Mouse (Mus musculus) myocyte (in vitro differentiated cells): ENCODE measurements around the gene Fkrp. TPM values are rescaled to one million over a fixed set of nuclear protein-coding genes. Genes with fewer than 3 reads are reported as not detected.

Experiments
- H3K27me3 ChIP-seq: one replicate; pipeline ENCODE4 v1.6.1; 2011; ENCODE audit not compliant: control insufficient read depth, insufficient read depth, insufficient read length
- H3K36me3 ChIP-seq: one replicate; pipeline ENCODE4 v1.6.1; 2011; ENCODE audit not compliant: control insufficient read depth, insufficient read depth
- H3K4me2 ChIP-seq: one replicate; pipeline ENCODE4 v1.6.1; 2011; ENCODE audit warnings: low read depth, control low read depth
- H3K4me3 ChIP-seq: one replicate; pipeline ENCODE4 v1.5.1; 2011; ENCODE audit warnings: mild to moderate bottlenecking, control low read depth, moderate library complexity
- H3K79me2 ChIP-seq: one replicate; pipeline ENCODE4 v1.6.1; 2011; ENCODE audit not compliant: control insufficient read depth, insufficient read depth
- H3ac ChIP-seq: one replicate; pipeline ENCODE4 v1.6.1; 2011; ENCODE audit not compliant: control insufficient read depth, insufficient read length
- CEBPB ChIP-seq: IDR thresholded peaks from 2 replicates; pipeline ENCODE4 v1.6.1; 2011; ENCODE audit warnings: mild to moderate bottlenecking, moderate library complexity; ENCODE audit not compliant: poor library complexity, insufficient read depth, severe bottlenecking
- E2F4 ChIP-seq: IDR thresholded peaks from one replicate; pipeline ENCODE4 v1.6.1; 2011; ENCODE audit warnings: mild to moderate bottlenecking, control low read depth, moderate library complexity; ENCODE audit not compliant: insufficient read depth
- MAX ChIP-seq: IDR thresholded peaks from one replicate; pipeline ENCODE4 v1.6.1; 2011; ENCODE audit warnings: low read depth, mild to moderate bottlenecking, control low read depth
- MYOD1 ChIP-seq, 3 experiments: IDR thresholded peaks; one replicate each; pipeline ENCODE4 v1.6.1; 2011; ENCODE audit warnings: control low read depth in 2 of 3, low read depth in 2 of 3, mild to moderate bottlenecking in 2 of 3, moderate library complexity in 1 of 3; ENCODE audit not compliant: insufficient read length in 2 of 3, control insufficient read depth in 1 of 3
- MYOG ChIP-seq, 3 experiments: IDR thresholded peaks; one replicate each; pipeline ENCODE4 v1.6.1; 2011; ENCODE audit warnings: control low read depth in 2 of 3, low read depth in 2 of 3, mild to moderate bottlenecking in 2 of 3; ENCODE audit not compliant: insufficient read length in 2 of 3, control insufficient read depth in 1 of 3, insufficient read depth in 1 of 3
- POLR2A ChIP-seq: IDR thresholded peaks from one replicate; pipeline ENCODE4 v1.6.1; 2011; ENCODE audit warnings: low read depth, mild to moderate bottlenecking, control low read depth, moderate library complexity; ENCODE audit not compliant: insufficient read length
- POLR2AphosphoS2 ChIP-seq: IDR thresholded peaks from one replicate; pipeline ENCODE4 v1.6.1; 2011; ENCODE audit warnings: low read depth, control low read depth; ENCODE audit not compliant: insufficient read length
- REST ChIP-seq: IDR thresholded peaks from one replicate; pipeline ENCODE4 v1.6.1; 2011; ENCODE audit warnings: mild to moderate bottlenecking, control low read depth, moderate library complexity; ENCODE audit not compliant: insufficient read depth, insufficient read length
- SRF ChIP-seq: IDR thresholded peaks from one replicate; pipeline ENCODE4 v1.6.1; 2011; ENCODE audit warnings: low read depth; ENCODE audit not compliant: control insufficient read depth, insufficient read length
- TCF12 ChIP-seq: IDR thresholded peaks from one replicate; pipeline ENCODE4 v1.6.1; 2011; ENCODE audit warnings: mild to moderate bottlenecking, control low read depth; ENCODE audit not compliant: poor library complexity, insufficient read depth, severe bottlenecking
- TCF3 ChIP-seq: IDR thresholded peaks from one replicate; pipeline ENCODE4 v1.6.1; 2011; ENCODE audit warnings: low read depth, control low read depth; ENCODE audit not compliant: insufficient read length
- USF1 ChIP-seq: IDR thresholded peaks from one replicate; pipeline ENCODE4 v1.6.1; 2011; ENCODE audit warnings: low read depth, mild to moderate bottlenecking, control low read depth, moderate library complexity
- polyA plus RNA-seq: library from polyadenylated mRNA; unstranded; fragments of >200 nt; fragmentation: generic; extraction: Trizol; gene quantifications from one replicate; pipeline ENCODE4 v1.2.1, GENCODE M21; 2012; ENCODE audit warnings: missing spikeins

The Fkrp gene
- polyA plus RNA-seq, 1 experiment: 26.7 TPM

- Histone ChIP-seq H3K4me3 (peak overlapping the region; percentile 97), H3K36me3 (peaks cover 4% of the 10 kb centered on the region), H3K79me2 (peaks cover 50% of the 10 kb centered on the region), H3ac (peak overlapping the region; percentile 61), H3K27me3 (no peaks in the 10 kb centered on the region), H3K4me2 (peak overlapping the region; percentile 75)
- TF ChIP-seq TCF3 (no peak), CEBPB (no peak), MAX (no peak), REST (no peak), POLR2A (no peak), MYOG (IDR thresholded peaks at IDR 0.05; ENCODE audit: control insufficient read depth in 1 of 3, insufficient read depth in 1 of 3, insufficient read length in 2 of 3, low read depth in 2 of 3) (no peak), USF1 (no peak), E2F4 (no peak), MYOD1 (IDR thresholded peaks at IDR 0.05; ENCODE audit: control insufficient read depth in 1 of 3, insufficient read length in 2 of 3, low read depth in 2 of 3) (no peak), SRF (no peak), POLR2AphosphoS2 (no peak), TCF12 (no peak)
Measured at GRCm38 (mm10) chr7:16781555-16781815, 35.0 kb downstream of the Fkrp start.

DNA sequence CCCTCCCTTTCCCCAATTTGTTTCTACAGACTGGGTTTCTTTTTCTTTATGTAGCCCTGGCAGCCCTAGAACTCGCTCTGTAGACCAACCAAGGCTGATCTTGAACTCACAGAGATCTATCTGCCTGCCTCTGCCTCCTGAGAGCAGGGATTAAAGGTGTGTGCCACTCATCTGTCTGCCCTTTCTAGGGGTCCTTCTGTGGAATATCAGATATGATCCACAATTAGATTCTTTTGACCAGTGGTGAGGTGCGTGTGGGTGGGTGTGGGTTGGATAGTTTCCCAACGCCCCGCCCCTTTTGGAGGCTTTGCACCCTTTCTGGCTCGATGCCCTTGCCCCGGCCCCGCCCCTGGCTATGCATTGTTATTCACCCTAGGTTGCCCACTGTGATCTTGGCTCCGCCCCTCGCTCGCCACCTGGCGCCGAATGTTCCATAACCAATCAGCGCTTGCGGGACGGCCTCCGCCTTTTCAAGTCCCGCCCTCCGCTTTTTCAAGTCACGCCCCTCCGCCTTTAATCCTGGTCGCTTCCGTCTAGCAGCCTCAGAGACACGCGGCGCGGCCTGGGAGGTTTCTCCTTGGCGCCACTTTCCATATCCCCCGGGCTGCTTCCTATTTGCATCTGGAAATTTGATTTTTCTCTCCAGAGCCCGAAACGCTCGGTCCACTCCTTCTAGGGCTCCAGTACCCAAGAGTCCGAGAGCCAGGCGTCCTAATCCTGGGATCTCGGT lies 35.5 kb downstream of the Fkrp start, which contains the start of gene Slc1a5:
Gene Slc1a5, plus strand, starts transcription at position 516 of the 730 bp plus-strand sequence.
- no peaks in the 10 kb centered on the region for H3K27me3 ChIP-seq
- H3K4me3 ChIP-seq: peak within 1 kb of the TSS; percentile 97
- TF ChIP-seq USF1: no peak
- TF ChIP-seq POLR2AphosphoS2: peak; percentile 86
- TF ChIP-seq TCF12: no peak
- TF ChIP-seq SRF: no peak
- TF ChIP-seq TCF3: no peak
- peak; percentile 26 for TF ChIP-seq E2F4
- no peak for TF ChIP-seq REST
- TF ChIP-seq MYOG (IDR thresholded peaks at IDR 0.05; ENCODE audit: control insufficient read depth in 1 of 3, insufficient read depth in 1 of 3, insufficient read length in 2 of 3, low read depth in 2 of 3): peak in 1 of 3 experiments; percentile 20
- peak; percentile 83 for TF ChIP-seq POLR2A
- TF ChIP-seq MYOD1 (IDR thresholded peaks at IDR 0.05; ENCODE audit: control insufficient read depth in 1 of 3, insufficient read length in 2 of 3, low read depth in 2 of 3): peak in 1 of 3 experiments; percentile 40
- no peak for TF ChIP-seq CEBPB
- no peak for TF ChIP-seq MAX
- H3K36me3 ChIP-seq: no peaks in the 10 kb centered on the region
- H3ac ChIP-seq: peak within 1 kb of the TSS; percentile 61
- H3K79me2 ChIP-seq: peaks cover 45% of the 10 kb centered on the region
- peak within 1 kb of the TSS; percentile 75 for H3K4me2 ChIP-seq

GRCm38 (mm10) chr7:16780076-16780475 lies 36.5 kb downstream of the Fkrp start:
- TF ChIP-seq MAX (no peak), MYOD1 (IDR thresholded peaks at IDR 0.05; ENCODE audit: control insufficient read depth in 1 of 3, insufficient read length in 2 of 3, low read depth in 2 of 3) (no peak), CEBPB (no peak), TCF12 (no peak), POLR2A (no peak), TCF3 (no peak), REST (no peak), SRF (no peak), MYOG (IDR thresholded peaks at IDR 0.05; ENCODE audit: control insufficient read depth in 1 of 3, insufficient read depth in 1 of 3, insufficient read length in 2 of 3, low read depth in 2 of 3) (no peak), USF1 (no peak), E2F4 (no peak), POLR2AphosphoS2 (no peak)
- Histone ChIP-seq H3ac (no peak overlapping the region), H3K36me3 (no peaks in the 10 kb centered on the region)

DNA sequence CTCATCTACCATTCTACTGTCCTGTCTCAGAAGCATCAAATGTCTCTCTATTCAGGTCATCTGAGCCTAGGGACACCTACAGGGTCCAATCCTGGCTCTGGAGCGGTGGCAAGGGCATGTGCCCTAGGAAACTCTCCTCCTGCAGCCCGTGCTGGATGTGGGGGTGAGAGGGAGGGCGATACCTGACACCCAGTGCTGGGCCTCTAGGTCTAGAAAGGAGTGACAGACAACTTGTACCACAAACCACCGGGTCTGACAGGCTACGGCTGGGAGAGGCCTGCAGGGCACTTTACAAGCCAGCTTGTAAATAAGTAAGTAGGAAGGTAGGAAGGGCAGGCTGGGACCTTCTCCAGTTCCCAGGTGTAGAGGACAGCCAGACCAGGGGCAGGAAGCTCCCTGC lies 40.6 kb downstream of the Fkrp start:
- Histone ChIP-seq H3K36me3 (no peaks in the 10 kb centered on the region), H3K27me3 (no peaks in the 10 kb centered on the region), H3K79me2 (no peaks in the 10 kb centered on the region), H3K4me3 (no peak overlapping the region), H3ac (no peak overlapping the region), H3K4me2 (no peak overlapping the region)
- no peak for TF ChIP-seq REST
- TF ChIP-seq CEBPB: no peak
- TF ChIP-seq MYOD1 (IDR thresholded peaks at IDR 0.05; ENCODE audit: control insufficient read depth in 1 of 3, insufficient read length in 2 of 3, low read depth in 2 of 3): no peak
- TF ChIP-seq USF1: no peak
- no peak for TF ChIP-seq TCF12
- no peak for TF ChIP-seq SRF
- TF ChIP-seq POLR2A: no peak
- TF ChIP-seq E2F4: no peak
- no peak for TF ChIP-seq MYOG (IDR thresholded peaks at IDR 0.05; ENCODE audit: control insufficient read depth in 1 of 3, insufficient read depth in 1 of 3, insufficient read length in 2 of 3, low read depth in 2 of 3)
- TF ChIP-seq TCF3: no peak
- TF ChIP-seq POLR2AphosphoS2: no peak
- no peak for TF ChIP-seq MAX

More at GRCm38 (mm10) chr7:16780076-16780475, 36.5 kb downstream of the Fkrp start:
- no peaks in the 10 kb centered on the region for H3K27me3 ChIP-seq
- H3K79me2 ChIP-seq: peaks cover 37% of the 10 kb centered on the region
- H3K4me2 ChIP-seq: no peak overlapping the region
- no peak overlapping the region for H3K4me3 ChIP-seq

GRCm38 (mm10) chr7:16766443-16766842 lies 50.1 kb downstream of the Fkrp start:
- no peak overlapping the region for H3ac ChIP-seq

More at GRCm38 (mm10) chr7:16766443-16766842, 50.1 kb downstream of the Fkrp start:
- no peak overlapping the region for H3K4me2 ChIP-seq
- no peak overlapping the region for H3K4me3 ChIP-seq
- no peak for TF ChIP-seq USF1
- TF ChIP-seq TCF3: no peak
- peak in 2 of 3 experiments; percentile 44 for TF ChIP-seq MYOD1 (IDR thresholded peaks at IDR 0.05; ENCODE audit: control insufficient read depth in 1 of 3, insufficient read length in 2 of 3, low read depth in 2 of 3)
- no peak for TF ChIP-seq POLR2A
- no peak for TF ChIP-seq MAX
- TF ChIP-seq SRF: no peak
- no peak for TF ChIP-seq CEBPB
- TF ChIP-seq TCF12: no peak
- no peak for TF ChIP-seq REST
- peak in 1 of 3 experiments; percentile 60 for TF ChIP-seq MYOG (IDR thresholded peaks at IDR 0.05; ENCODE audit: control insufficient read depth in 1 of 3, insufficient read depth in 1 of 3, insufficient read length in 2 of 3, low read depth in 2 of 3)
- no peaks in the 10 kb centered on the region for H3K79me2 ChIP-seq
- H3K27me3 ChIP-seq: no peaks in the 10 kb centered on the region
- H3K36me3 ChIP-seq: no peaks in the 10 kb centered on the region
